Mouse (Mus musculus) myocyte (in vitro differentiated cells): ENCODE data around the gene Tmf1. TPM values are rescaled to one million over a fixed set of nuclear protein-coding genes. Genes with fewer than 3 reads are reported as not detected.

ENCODE experiments used
- H3K27me3 ChIP-seq: one replicate; pipeline ENCODE4 v1.6.1; 2011; ENCODE audit not compliant: control insufficient read depth, insufficient read depth, insufficient read length
- H3K36me3 ChIP-seq: one replicate; pipeline ENCODE4 v1.6.1; 2011; ENCODE audit not compliant: control insufficient read depth, insufficient read depth
- H3K4me2 ChIP-seq: one replicate; pipeline ENCODE4 v1.6.1; 2011; ENCODE audit warnings: low read depth, control low read depth
- H3K4me3 ChIP-seq: one replicate; pipeline ENCODE4 v1.5.1; 2011; ENCODE audit warnings: mild to moderate bottlenecking, control low read depth, moderate library complexity
- H3K79me2 ChIP-seq: one replicate; pipeline ENCODE4 v1.6.1; 2011; ENCODE audit not compliant: control insufficient read depth, insufficient read depth
- H3ac ChIP-seq: one replicate; pipeline ENCODE4 v1.6.1; 2011; ENCODE audit not compliant: control insufficient read depth, insufficient read length
- CEBPB ChIP-seq: IDR thresholded peaks from 2 replicates; pipeline ENCODE4 v1.6.1; 2011; ENCODE audit warnings: mild to moderate bottlenecking, moderate library complexity; ENCODE audit not compliant: poor library complexity, insufficient read depth, severe bottlenecking
- E2F4 ChIP-seq: IDR thresholded peaks from one replicate; pipeline ENCODE4 v1.6.1; 2011; ENCODE audit warnings: mild to moderate bottlenecking, control low read depth, moderate library complexity; ENCODE audit not compliant: insufficient read depth
- MAX ChIP-seq: IDR thresholded peaks from one replicate; pipeline ENCODE4 v1.6.1; 2011; ENCODE audit warnings: low read depth, mild to moderate bottlenecking, control low read depth
- MYOD1 ChIP-seq, 3 experiments: IDR thresholded peaks; one replicate each; pipeline ENCODE4 v1.6.1; 2011; ENCODE audit warnings: control low read depth in 2 of 3, low read depth in 2 of 3, mild to moderate bottlenecking in 2 of 3, moderate library complexity in 1 of 3; ENCODE audit not compliant: insufficient read length in 2 of 3, control insufficient read depth in 1 of 3
- MYOG ChIP-seq, 3 experiments: IDR thresholded peaks; one replicate each; pipeline ENCODE4 v1.6.1; 2011; ENCODE audit warnings: control low read depth in 2 of 3, low read depth in 2 of 3, mild to moderate bottlenecking in 2 of 3; ENCODE audit not compliant: insufficient read length in 2 of 3, control insufficient read depth in 1 of 3, insufficient read depth in 1 of 3
- POLR2A ChIP-seq: IDR thresholded peaks from one replicate; pipeline ENCODE4 v1.6.1; 2011; ENCODE audit warnings: low read depth, mild to moderate bottlenecking, control low read depth, moderate library complexity; ENCODE audit not compliant: insufficient read length
- POLR2AphosphoS2 ChIP-seq: IDR thresholded peaks from one replicate; pipeline ENCODE4 v1.6.1; 2011; ENCODE audit warnings: low read depth, control low read depth; ENCODE audit not compliant: insufficient read length
- REST ChIP-seq: IDR thresholded peaks from one replicate; pipeline ENCODE4 v1.6.1; 2011; ENCODE audit warnings: mild to moderate bottlenecking, control low read depth, moderate library complexity; ENCODE audit not compliant: insufficient read depth, insufficient read length
- SRF ChIP-seq: IDR thresholded peaks from one replicate; pipeline ENCODE4 v1.6.1; 2011; ENCODE audit warnings: low read depth; ENCODE audit not compliant: control insufficient read depth, insufficient read length
- TCF12 ChIP-seq: IDR thresholded peaks from one replicate; pipeline ENCODE4 v1.6.1; 2011; ENCODE audit warnings: mild to moderate bottlenecking, control low read depth; ENCODE audit not compliant: poor library complexity, insufficient read depth, severe bottlenecking
- TCF3 ChIP-seq: IDR thresholded peaks from one replicate; pipeline ENCODE4 v1.6.1; 2011; ENCODE audit warnings: low read depth, control low read depth; ENCODE audit not compliant: insufficient read length
- USF1 ChIP-seq: IDR thresholded peaks from one replicate; pipeline ENCODE4 v1.6.1; 2011; ENCODE audit warnings: low read depth, mild to moderate bottlenecking, control low read depth, moderate library complexity
- polyA plus RNA-seq: library from polyadenylated mRNA; unstranded; fragments of >200 nt; fragmentation: generic; extraction: Trizol; gene quantifications from one replicate; pipeline ENCODE4 v1.2.1, GENCODE M21; 2012; ENCODE audit warnings: missing spikeins

Tmf1 gene
- polyA plus RNA-seq, 1 experiment: 11.7 TPM

- peaks cover 15% of the 10 kb centered on the region for H3K36me3 ChIP-seq
- no peaks in the 10 kb centered on the region for H3K27me3 ChIP-seq
- no peak overlapping the region for H3K4me2 ChIP-seq
- no peak for TF ChIP-seq CEBPB
- TF ChIP-seq MYOD1 (IDR thresholded peaks at IDR 0.05; ENCODE audit: control insufficient read depth in 1 of 3, insufficient read length in 2 of 3, low read depth in 2 of 3): no peak
- no peak for TF ChIP-seq E2F4
- no peak for TF ChIP-seq MAX
- TF ChIP-seq POLR2A: no peak
- TF ChIP-seq USF1: no peak
- no peak for TF ChIP-seq MYOG (IDR thresholded peaks at IDR 0.05; ENCODE audit: control insufficient read depth in 1 of 3, insufficient read depth in 1 of 3, insufficient read length in 2 of 3, low read depth in 2 of 3)
- TF ChIP-seq REST: no peak
- TF ChIP-seq SRF: no peak
- TF ChIP-seq TCF3: no peak
- TF ChIP-seq POLR2AphosphoS2: no peak
- no peak overlapping the region for H3ac ChIP-seq
- H3K4me3 ChIP-seq: no peak overlapping the region
- no peaks in the 10 kb centered on the region for H3K79me2 ChIP-seq
Observed at GRCm38 (mm10) chr6:97124336-97125010, 54.4 kb downstream of the Tmf1 start.

- no peaks in the 10 kb centered on the region for H3K27me3 ChIP-seq
- TF ChIP-seq MYOG (IDR thresholded peaks at IDR 0.05; ENCODE audit: control insufficient read depth in 1 of 3, insufficient read depth in 1 of 3, insufficient read length in 2 of 3, low read depth in 2 of 3) (no peak), TCF12 (no peak), MYOD1 (IDR thresholded peaks at IDR 0.05; ENCODE audit: control insufficient read depth in 1 of 3, insufficient read length in 2 of 3, low read depth in 2 of 3) (no peak), USF1 (no peak), REST (no peak), TCF3 (no peak), CEBPB (no peak), MAX (no peak), POLR2AphosphoS2 (no peak), POLR2A (no peak), SRF (no peak), E2F4 (no peak)
- peaks cover 17% of the 10 kb centered on the region for H3K36me3 ChIP-seq
- H3K4me2 ChIP-seq: no peak overlapping the region
- no peak overlapping the region for H3K4me3 ChIP-seq
- H3ac ChIP-seq: no peak overlapping the region
- no peaks in the 10 kb centered on the region for H3K79me2 ChIP-seq
Observed at GRCm38 (mm10) chr6:97120922-97121321, 58.0 kb downstream of the Tmf1 start.

- Histone ChIP-seq H3ac (no peak overlapping the region), H3K79me2 (no peaks in the 10 kb centered on the region), H3K4me3 (no peak overlapping the region), H3K4me2 (no peak overlapping the region), H3K36me3 (peaks cover 23% of the 10 kb centered on the region), H3K27me3 (no peaks in the 10 kb centered on the region)
- no peak for TF ChIP-seq USF1
- TF ChIP-seq REST: no peak
- TF ChIP-seq TCF12: no peak
- no peak for TF ChIP-seq E2F4
- no peak for TF ChIP-seq MYOD1 (IDR thresholded peaks at IDR 0.05; ENCODE audit: control insufficient read depth in 1 of 3, insufficient read length in 2 of 3, low read depth in 2 of 3)
- no peak for TF ChIP-seq POLR2AphosphoS2
- no peak for TF ChIP-seq CEBPB
- TF ChIP-seq TCF3: no peak
- TF ChIP-seq SRF: no peak
- TF ChIP-seq POLR2A: no peak
- no peak for TF ChIP-seq MYOG (IDR thresholded peaks at IDR 0.05; ENCODE audit: control insufficient read depth in 1 of 3, insufficient read depth in 1 of 3, insufficient read length in 2 of 3, low read depth in 2 of 3)
- TF ChIP-seq MAX: no peak
Observed at GRCm38 (mm10) chr6:97118327-97118726, 60.6 kb downstream of the Tmf1 start.

GRCm38 (mm10) chr6:97116896-97117295 is 62.0 kb downstream of the Tmf1 start:
- Histone ChIP-seq H3K27me3 (no peaks in the 10 kb centered on the region), H3ac (no peak overlapping the region), H3K4me3 (no peak overlapping the region), H3K79me2 (no peaks in the 10 kb centered on the region), H3K4me2 (no peak overlapping the region), H3K36me3 (peaks cover 23% of the 10 kb centered on the region)
- TF ChIP-seq MYOD1 (IDR thresholded peaks at IDR 0.05; ENCODE audit: control insufficient read depth in 1 of 3, insufficient read length in 2 of 3, low read depth in 2 of 3): no peak

- no peak overlapping the region for H3K4me3 ChIP-seq
- no peak overlapping the region for H3ac ChIP-seq
- no peak overlapping the region for H3K4me2 ChIP-seq
- no peaks in the 10 kb centered on the region for H3K27me3 ChIP-seq
- TF ChIP-seq MAX: no peak
- no peak for TF ChIP-seq TCF12
- TF ChIP-seq MYOD1 (IDR thresholded peaks at IDR 0.05; ENCODE audit: control insufficient read depth in 1 of 3, insufficient read length in 2 of 3, low read depth in 2 of 3): no peak
- no peak for TF ChIP-seq POLR2A
- H3K79me2 ChIP-seq: no peaks in the 10 kb centered on the region
- peaks cover 18% of the 10 kb centered on the region for H3K36me3 ChIP-seq
Observed at GRCm38 (mm10) chr6:97114821-97115220, 64.1 kb downstream of the Tmf1 start.
